Mouse (Mus musculus): ENCODE measurements around the gene Fam198b. TPM values are rescaled to one million over a fixed set of nuclear protein-coding genes. Genes with fewer than 3 reads are reported as not detected.

Fam198b gene
- polyA plus RNA-seq, 1 experiment from 2014 or later = 44.4 TPM

DNA sequence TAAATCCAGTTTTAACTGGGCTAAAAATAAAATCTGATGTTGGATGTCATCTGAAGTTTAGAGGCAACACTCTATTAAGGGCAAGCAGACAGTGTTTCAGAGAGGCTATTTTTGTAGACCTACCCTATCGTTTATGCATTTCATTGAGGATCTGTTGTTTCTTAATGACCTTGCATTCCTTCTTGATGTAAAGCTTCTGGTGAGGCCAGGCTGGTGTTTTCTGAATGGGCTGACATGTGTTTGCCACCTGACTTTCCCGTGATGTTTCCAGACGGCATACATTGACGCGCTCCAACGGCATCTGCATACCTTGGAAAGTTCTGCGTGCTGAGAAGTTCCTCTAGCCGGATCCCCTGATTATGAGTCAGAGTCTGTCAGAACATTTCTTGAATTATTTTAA is 104.9 kb downstream of the Fam198b start:
- H3K9me3 ChIP-seq (replicated peaks; ENCODE audit: control insufficient read depth, low read length) = no peaks in the 10 kb centered on the region
- no peaks in the 10 kb centered on the region for H3K36me3 ChIP-seq (ENCODE audit: control insufficient read depth, insufficient read depth, low read length)
- ATAC-seq (replicated peaks; ENCODE audit: insufficient number of reproducible peaks, low FRiP score, low TSS enrichment) = no peak
- H3K4me3 ChIP-seq (ENCODE audit: low read depth, low read length) = no peak overlapping the region
- 35% methylated on average over 8 of the region's 8 CpGs for WGBS (ENCODE audit: insufficient replicate concordance)
- H3K27me3 ChIP-seq (ENCODE audit: control insufficient read depth, insufficient read depth, low read length) = no peaks in the 10 kb centered on the region
- peak overlapping the region; percentile 94 for H3K27ac ChIP-seq (ENCODE audit: low read depth, low read length)
- H3K4me2 ChIP-seq = no peak overlapping the region
- H3K4me1 ChIP-seq (ENCODE audit: control insufficient read depth, insufficient read depth, low read length) = peaks cover 22% of the 10 kb centered on the region
- H3K9ac ChIP-seq (ENCODE audit: low read depth, low read length) = no peak overlapping the region

DNA sequence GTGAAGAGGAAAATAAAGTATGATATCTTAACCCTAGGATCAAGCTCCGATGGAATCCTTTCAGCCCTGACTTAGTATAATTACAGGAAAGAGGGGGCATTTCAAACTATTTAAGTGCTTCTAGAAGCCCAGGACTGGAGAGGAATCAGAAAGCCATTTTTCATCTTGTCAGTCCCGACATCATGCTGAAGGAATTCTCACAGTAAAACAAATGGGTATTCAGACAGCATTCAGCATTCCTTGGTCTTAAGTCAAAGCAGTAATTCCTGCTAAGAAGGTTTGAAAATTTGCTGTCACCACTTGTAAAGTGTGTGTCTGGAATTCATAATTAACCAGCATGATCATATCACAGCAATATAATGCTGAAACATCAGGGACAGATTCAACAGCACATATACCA is 105.6 kb downstream of the Fam198b start:
- no peak overlapping the region for H3K4me3 ChIP-seq (ENCODE audit: low read depth, low read length)
- H3K27me3 ChIP-seq (ENCODE audit: control insufficient read depth, insufficient read depth, low read length) = no peaks in the 10 kb centered on the region
- H3K27ac ChIP-seq (ENCODE audit: low read depth, low read length) = peak overlapping the region; percentile 94
- H3K4me2 ChIP-seq = no peak overlapping the region
- no peaks in the 10 kb centered on the region for H3K9me3 ChIP-seq (replicated peaks; ENCODE audit: control insufficient read depth, low read length)
- 28% methylated on average over 2 of the region's 2 CpGs for WGBS (ENCODE audit: insufficient replicate concordance)
- 0 out of 2 replicates have a peak overlapping the region, but pooled peaks have one; percentile 28 for H3K9ac ChIP-seq (ENCODE audit: low read depth, low read length)
- ATAC-seq (replicated peaks; ENCODE audit: insufficient number of reproducible peaks, low FRiP score, low TSS enrichment) = no peak
- peaks cover 20% of the 10 kb centered on the region for H3K4me1 ChIP-seq (ENCODE audit: control insufficient read depth, insufficient read depth, low read length)
- H3K36me3 ChIP-seq (ENCODE audit: control insufficient read depth, insufficient read depth, low read length) = no peaks in the 10 kb centered on the region

- H3K9me3 ChIP-seq (replicated peaks; ENCODE audit: control insufficient read depth, low read length) = no peaks in the 10 kb centered on the region
- no peaks in the 10 kb centered on the region for H3K27me3 ChIP-seq (ENCODE audit: control insufficient read depth, insufficient read depth, low read length)
- peak overlapping the region; percentile 94 for H3K27ac ChIP-seq (ENCODE audit: low read depth, low read length)
- no peak overlapping the region for H3K4me3 ChIP-seq (ENCODE audit: low read depth, low read length)
- H3K9ac ChIP-seq (ENCODE audit: low read depth, low read length) = 0 out of 2 replicates have a peak overlapping the region, but pooled peaks have one; percentile 28
- H3K4me2 ChIP-seq = no peak overlapping the region
- peak; percentile 60; the same call in 1 of the 2 replicates for ATAC-seq (replicated peaks; ENCODE audit: insufficient number of reproducible peaks, low FRiP score, low TSS enrichment)
- no peaks in the 10 kb centered on the region for H3K36me3 ChIP-seq (ENCODE audit: control insufficient read depth, insufficient read depth, low read length)
- peaks cover 26% of the 10 kb centered on the region for H3K4me1 ChIP-seq (ENCODE audit: control insufficient read depth, insufficient read depth, low read length)
Observed at GRCm38 (mm10) chr3:79990480-79990879, 106.1 kb downstream of the Fam198b start.

DNA sequence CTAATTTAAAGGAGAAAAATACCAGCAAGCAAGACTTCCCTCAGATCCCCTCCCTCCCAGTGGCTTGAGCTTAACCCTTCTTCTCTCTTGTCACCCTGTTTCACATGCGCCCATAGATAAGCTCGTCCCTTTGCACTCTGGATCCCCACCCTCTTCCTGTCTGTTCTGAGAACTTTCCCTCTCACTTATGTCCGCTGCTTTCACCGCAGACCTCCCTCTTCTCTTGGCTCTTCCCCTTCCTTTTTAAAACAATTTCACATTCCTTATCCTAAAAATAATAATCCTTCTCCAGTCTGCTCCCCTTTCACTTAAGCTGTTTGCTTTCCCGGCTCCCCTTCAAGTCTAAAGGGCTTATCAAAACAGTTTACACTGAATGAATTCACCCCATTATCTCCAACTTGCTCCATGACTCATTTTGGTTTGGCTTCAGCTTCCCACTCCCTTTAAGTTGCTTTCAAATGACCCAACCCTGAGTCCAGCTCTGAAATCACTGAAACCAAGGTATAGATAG is 109.8 kb downstream of the Fam198b start:
- no peaks in the 10 kb centered on the region for H3K36me3 ChIP-seq (ENCODE audit: control insufficient read depth, insufficient read depth, low read length)
- peak overlapping the region; percentile 82 for H3K27ac ChIP-seq (ENCODE audit: low read depth, low read length)
- WGBS (ENCODE audit: insufficient replicate concordance) = 7% methylated on average over 5 of the region's 5 CpGs

DNA sequence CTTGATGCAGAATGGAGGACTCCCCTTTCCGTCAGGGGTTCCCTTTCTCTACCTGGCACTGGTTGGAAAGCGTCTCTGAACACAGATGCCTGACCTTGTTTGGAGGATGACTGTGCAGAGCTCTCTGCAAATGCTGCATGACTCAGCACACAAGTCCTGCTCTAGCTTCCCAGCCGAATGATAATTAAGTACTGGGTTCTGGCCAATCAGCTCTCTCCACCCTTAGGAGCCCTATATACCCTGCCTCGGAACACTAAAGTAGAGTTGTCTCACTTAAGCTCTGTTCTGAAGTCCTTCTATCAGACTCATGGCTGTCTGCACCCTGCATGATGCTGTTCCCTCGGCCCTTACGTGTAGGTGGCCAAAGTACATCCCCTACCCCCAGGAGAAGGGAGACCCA is 111.4 kb downstream of the Fam198b start:
- H3K9ac ChIP-seq (ENCODE audit: low read depth, low read length) = no peak overlapping the region
- no peaks in the 10 kb centered on the region for H3K27me3 ChIP-seq (ENCODE audit: control insufficient read depth, insufficient read depth, low read length)
- H3K4me3 ChIP-seq (ENCODE audit: low read depth, low read length) = no peak overlapping the region
- no peaks in the 10 kb centered on the region for H3K9me3 ChIP-seq (replicated peaks; ENCODE audit: control insufficient read depth, low read length)
- 59% methylated on average over 6 of the region's 6 CpGs for WGBS (ENCODE audit: insufficient replicate concordance)
- H3K27ac ChIP-seq (ENCODE audit: low read depth, low read length) = peak overlapping the region; percentile 82
- no peak overlapping the region for H3K4me2 ChIP-seq
- H3K4me1 ChIP-seq (ENCODE audit: control insufficient read depth, insufficient read depth, low read length) = peaks cover 21% of the 10 kb centered on the region
- H3K36me3 ChIP-seq (ENCODE audit: control insufficient read depth, insufficient read depth, low read length) = no peaks in the 10 kb centered on the region
- ATAC-seq (replicated peaks; ENCODE audit: insufficient number of reproducible peaks, low FRiP score, low TSS enrichment) = peak; percentile 91

More for the DNA sequence above, 109.8 kb downstream of the Fam198b start:
- H3K9ac ChIP-seq (ENCODE audit: low read depth, low read length) = no peak overlapping the region
- H3K4me3 ChIP-seq (ENCODE audit: low read depth, low read length) = no peak overlapping the region
- H3K9me3 ChIP-seq (replicated peaks; ENCODE audit: control insufficient read depth, low read length) = no peaks in the 10 kb centered on the region
- ATAC-seq (replicated peaks; ENCODE audit: insufficient number of reproducible peaks, low FRiP score, low TSS enrichment) = peak; percentile 90
- H3K27me3 ChIP-seq (ENCODE audit: control insufficient read depth, insufficient read depth, low read length) = no peaks in the 10 kb centered on the region
- H3K4me2 ChIP-seq = no peak overlapping the region
- peaks cover 30% of the 10 kb centered on the region for H3K4me1 ChIP-seq (ENCODE audit: control insufficient read depth, insufficient read depth, low read length)

Other genes starting within 250 kb of the Fam198b start
- 5.4 and 6.0 TPM in 2 replicates for gene Rxfp1, start 146.7 kb upstream of the Fam198b start, polyA plus RNA-seq (2014; fragmentation: Nextera tagmentation; extraction: Ambion mirVana)
- 11.7 and 12.8 TPM in 2 replicates for gene Tmem144, start 31.8 kb upstream of the Fam198b start, polyA plus RNA-seq (2014; fragmentation: Nextera tagmentation; extraction: Ambion mirVana)

All from heart, embryonic 11.5 days (tissue).